Mouse (Mus musculus) embryonic facial prominence, embryonic 10.5 days (tissue): ENCODE data around the gene Fam72a. TPM values are rescaled to one million over a fixed set of nuclear protein-coding genes. Genes with fewer than 3 reads are reported as not detected.

Experiments
- DNase-seq: peaks from one replicate; pipeline ENCODE4 v3.0.0-alpha.2; 2017; ENCODE audit warnings: low spot score
- H3K27ac ChIP-seq: fragments of 300-500 bp; sonication (generic); replicated peaks from 2 replicates; pipeline ENCODE4 v1.5.1; 2016; ENCODE audit warnings: mild to moderate bottlenecking
- H3K27me3 ChIP-seq: fragments of 300-500 bp; sonication (generic); replicated peaks from 2 replicates; pipeline ENCODE4 v1.6.1; 2016; ENCODE audit warnings: low read depth, mild to moderate bottlenecking; ENCODE audit not compliant: poor library complexity, severe bottlenecking
- H3K36me3 ChIP-seq: fragments of 300-500 bp; sonication (generic); replicated peaks from 2 replicates; pipeline ENCODE4 v1.6.1; 2016; ENCODE audit warnings: mild to moderate bottlenecking, moderate library complexity
- H3K4me1 ChIP-seq: fragments of 300-500 bp; sonication (generic); 2 replicates; pipeline ENCODE4 v1.6.1; 2016
- H3K4me3 ChIP-seq: fragments of 300-500 bp; sonication (generic); 2 replicates; pipeline ENCODE4 v1.5.1; 2016; ENCODE audit warnings: mild to moderate bottlenecking, moderate library complexity
- H3K9me3 ChIP-seq: fragments of 300-500 bp; sonication (generic); 2 replicates; pipeline ENCODE4 v1.6.1; 2016; ENCODE audit warnings: mild to moderate bottlenecking
- WGBS: fragments of 180-500 bp; shearing (Covaris S2); methylation state at CpG from one replicate; pipeline ENCODE4 v1.1.7; 2016; 5-methylcytosine and 5-hydroxymethylcytosine counted together
- polyA plus RNA-seq: library from polyadenylated mRNA; unstranded; fragments of >200 nt; fragmentation: Nextera tagmentation; extraction: Ambion mirVana; gene quantifications from 2 replicates; pipeline ENCODE4 v1.2.1, GENCODE M21; 2016

Gene Fam72a
- polyA plus RNA-seq, 1 experiment from 2014 or later, result 4.1 TPM

GRCm38 (mm10) chr1:131539771-131540170 lies 12.1 kb downstream of the Fam72a start:
- no peak overlapping the region for H3K27ac ChIP-seq
- peaks cover 13% of the 10 kb centered on the region for H3K4me1 ChIP-seq
- WGBS, result 91% methylated on average over 4 of the region's 4 CpGs
- no peaks in the 10 kb centered on the region for H3K27me3 ChIP-seq
- H3K4me3 ChIP-seq, result no peak overlapping the region
- H3K9me3 ChIP-seq, result no peaks in the 10 kb centered on the region
- no peak for DNase-seq
- H3K36me3 ChIP-seq, result peaks cover 41% of the 10 kb centered on the region

- Histone ChIP-seq H3K27me3 (no peaks in the 10 kb centered on the region), H3K4me1 (peaks cover 13% of the 10 kb centered on the region), H3K27ac (no peak overlapping the region), H3K4me3 (no peak overlapping the region), H3K9me3 (no peaks in the 10 kb centered on the region), H3K36me3 (peaks cover 31% of the 10 kb centered on the region)
- no peak for DNase-seq
- WGBS, result 50% methylated on average over 5 of the region's 5 CpGs
Observed at GRCm38 (mm10) chr1:131540795-131541194, 13.1 kb downstream of the Fam72a start.

DNA sequence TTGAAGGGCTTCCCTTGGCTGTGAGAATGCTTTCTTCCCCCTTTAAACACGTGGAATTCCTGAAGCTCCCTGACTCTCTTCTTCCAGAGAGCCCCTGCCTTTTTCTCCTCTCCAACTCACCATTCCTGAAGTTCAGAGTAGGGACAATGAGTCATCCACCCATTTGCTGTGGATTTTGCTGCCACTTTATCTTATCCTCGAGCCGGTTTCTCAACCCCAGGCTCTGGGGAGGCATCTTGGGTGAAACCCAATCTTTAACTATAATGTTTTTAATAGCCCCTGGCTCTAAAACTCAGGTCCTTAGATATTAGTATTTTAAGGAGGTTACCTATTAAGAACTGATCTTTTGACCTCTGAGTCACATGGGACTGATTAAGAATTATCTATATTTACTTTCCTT lies 13.7 kb downstream of the Fam72a start:
- DNase-seq, result no peak
- 30% methylated on average over 3 of the region's 3 CpGs for WGBS
- Histone ChIP-seq H3K27ac (no peak overlapping the region), H3K4me3 (no peak overlapping the region), H3K36me3 (peaks cover 30% of the 10 kb centered on the region), H3K27me3 (no peaks in the 10 kb centered on the region), H3K9me3 (no peaks in the 10 kb centered on the region), H3K4me1 (peaks cover 13% of the 10 kb centered on the region)

GRCm38 (mm10) chr1:131541903-131542302 lies 14.2 kb downstream of the Fam72a start:
- H3K4me1 ChIP-seq, result peaks cover 13% of the 10 kb centered on the region
- 78% methylated on average over 5 of the region's 5 CpGs for WGBS
- H3K36me3 ChIP-seq, result peaks cover 25% of the 10 kb centered on the region
- DNase-seq, result no peak
- no peaks in the 10 kb centered on the region for H3K27me3 ChIP-seq
- H3K27ac ChIP-seq, result no peak overlapping the region
- H3K4me3 ChIP-seq, result no peak overlapping the region
- no peaks in the 10 kb centered on the region for H3K9me3 ChIP-seq

DNA sequence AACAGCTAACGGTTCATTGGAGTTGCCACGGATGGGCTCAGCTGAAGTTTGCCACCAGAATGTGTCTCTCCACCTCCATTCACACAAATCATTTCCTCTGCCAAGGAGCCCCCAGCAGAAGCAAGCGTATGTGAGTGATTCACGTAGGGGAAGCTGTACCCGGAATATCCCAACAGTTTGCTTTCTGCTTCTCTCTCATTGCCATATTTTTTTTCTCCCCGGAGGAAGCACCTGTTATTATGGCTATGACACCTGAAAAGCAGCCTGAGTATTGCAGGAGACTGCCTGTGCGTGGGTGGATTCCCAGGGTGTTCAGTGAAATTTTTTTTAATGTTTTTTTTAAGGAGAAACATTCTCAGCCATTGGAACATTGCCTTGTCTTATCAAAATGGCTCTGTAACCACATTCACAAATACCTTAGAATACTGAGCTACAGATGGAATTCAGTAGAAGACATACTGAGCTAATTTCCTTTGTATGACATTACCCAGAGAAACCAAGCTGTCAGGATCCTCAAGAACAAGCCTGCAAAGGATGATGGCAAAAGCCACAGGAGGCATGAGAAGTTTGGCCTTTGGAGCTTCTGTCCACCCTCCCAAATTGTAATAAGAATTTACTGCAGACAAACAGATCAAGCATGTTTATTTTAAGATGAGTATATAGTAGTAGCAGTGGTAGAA lies 16.3 kb downstream of the Fam72a start:
- H3K27ac ChIP-seq, result no peak overlapping the region
- H3K4me3 ChIP-seq, result no peak overlapping the region
- H3K36me3 ChIP-seq, result peaks cover 12% of the 10 kb centered on the region
- no peaks in the 10 kb centered on the region for H3K27me3 ChIP-seq
- H3K4me1 ChIP-seq, result peaks cover 20% of the 10 kb centered on the region
- H3K9me3 ChIP-seq, result no peaks in the 10 kb centered on the region
- no peak for DNase-seq
- WGBS, result 87% methylated on average over 7 of the region's 7 CpGs

DNA sequence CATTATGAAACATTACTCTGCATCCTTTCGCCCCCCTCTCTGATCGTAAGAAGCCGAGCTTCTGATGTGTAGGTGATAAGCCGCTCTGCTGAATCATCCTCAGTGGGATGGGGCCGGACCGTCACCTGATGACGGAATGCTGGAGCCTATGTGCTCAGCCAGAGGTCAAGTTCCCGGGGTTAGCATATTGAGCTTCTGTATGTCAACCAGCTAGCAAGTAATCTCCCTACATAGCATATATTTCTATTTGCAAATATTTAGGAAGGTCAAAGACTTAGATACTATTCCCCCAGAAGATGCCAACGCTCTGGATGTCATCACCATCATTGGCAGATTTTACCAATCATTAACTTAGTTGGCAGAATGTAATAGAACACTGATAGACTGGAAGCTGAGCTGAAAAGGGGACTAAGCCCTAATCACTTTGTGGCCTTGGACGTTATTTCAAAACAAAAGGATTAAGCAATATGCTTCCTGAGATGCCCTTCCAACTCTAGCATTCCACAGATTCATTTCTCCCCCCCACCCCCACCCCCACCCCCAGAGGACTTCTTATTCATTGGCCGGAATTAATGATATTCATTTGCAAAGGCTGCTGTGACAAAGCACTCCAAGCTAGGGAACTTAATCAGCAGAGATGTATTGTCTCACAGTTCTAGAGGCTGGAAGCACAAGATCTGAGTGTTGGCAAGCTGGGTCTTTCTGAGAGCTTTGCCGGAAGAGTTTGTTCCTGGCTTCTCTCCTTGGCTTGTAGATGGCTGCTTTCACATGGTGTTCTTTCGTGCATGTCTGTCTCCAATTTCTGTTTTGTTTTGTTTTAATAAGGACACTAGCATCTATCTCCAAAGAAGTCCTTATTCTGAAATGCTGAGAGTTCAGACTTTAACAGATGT lies 19.3 kb downstream of the Fam72a start:
- 79% methylated on average over 13 of the region's 13 CpGs for WGBS

GRCm38 (mm10) chr1:131548494-131549365 lies 21.0 kb downstream of the Fam72a start:
- peak; percentile 38 for DNase-seq
- no peaks in the 10 kb centered on the region for H3K9me3 ChIP-seq
- peaks cover 10% of the 10 kb centered on the region for H3K4me1 ChIP-seq
- H3K27me3 ChIP-seq, result no peaks in the 10 kb centered on the region
- H3K27ac ChIP-seq, result peak overlapping the region; percentile 2; the same call in 1 of the 2 replicates
- H3K4me3 ChIP-seq, result no peak overlapping the region
- H3K36me3 ChIP-seq, result no peaks in the 10 kb centered on the region
- WGBS, result 37% methylated on average over 8 of the region's 8 CpGs

More for the DNA sequence above, 19.3 kb downstream of the Fam72a start:
- peaks cover 10% of the 10 kb centered on the region for H3K4me1 ChIP-seq
- no peaks in the 10 kb centered on the region for H3K36me3 ChIP-seq
- no peak for DNase-seq
- no peaks in the 10 kb centered on the region for H3K27me3 ChIP-seq
- H3K4me3 ChIP-seq, result no peak overlapping the region
- no peaks in the 10 kb centered on the region for H3K9me3 ChIP-seq
- H3K27ac ChIP-seq, result no peak overlapping the region

DNA sequence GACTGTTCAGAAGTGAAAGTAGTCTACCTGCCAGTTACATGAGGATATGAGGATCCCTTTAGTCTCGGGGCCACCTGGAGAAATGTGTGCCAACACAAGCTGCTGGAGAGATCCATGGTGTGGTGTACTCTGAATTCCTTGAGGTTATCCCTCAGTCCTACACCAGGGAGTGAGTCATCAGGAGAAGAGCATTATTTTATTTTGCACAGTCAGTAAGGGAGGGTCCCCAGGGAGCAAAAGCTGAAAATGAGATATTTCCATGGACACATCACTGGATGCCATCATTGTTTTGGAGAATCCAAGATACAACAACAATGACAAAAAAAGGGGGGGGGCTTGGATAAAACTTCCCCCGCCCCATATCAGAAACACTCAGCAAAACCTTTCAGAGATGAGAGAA lies 24.3 kb downstream of the Fam72a start:
- 88% methylated on average over 2 of the region's 2 CpGs for WGBS
- DNase-seq, result no peak
- Histone ChIP-seq H3K27me3 (no peaks in the 10 kb centered on the region), H3K36me3 (no peaks in the 10 kb centered on the region), H3K27ac (no peak overlapping the region), H3K4me3 (no peak overlapping the region), H3K9me3 (no peaks in the 10 kb centered on the region), H3K4me1 (peaks cover 15% of the 10 kb centered on the region)

DNA sequence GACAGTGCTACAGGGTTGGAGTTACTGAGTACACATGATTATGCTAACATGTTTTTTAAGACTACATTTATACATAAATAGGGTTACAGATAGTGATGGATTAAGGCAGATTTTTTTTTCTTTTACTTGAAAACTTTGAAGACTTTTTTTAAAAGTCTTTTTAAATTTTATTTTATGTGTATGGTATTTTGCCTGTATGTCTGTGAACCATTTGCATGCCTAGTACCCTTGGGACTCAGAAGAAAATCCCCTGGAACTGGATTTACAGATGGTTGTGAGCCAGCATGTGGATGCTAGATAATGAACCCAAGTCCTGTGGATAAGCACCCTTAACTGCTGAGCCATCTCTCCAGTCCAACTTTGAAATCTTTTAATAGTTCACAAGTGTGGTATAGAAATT lies 25.7 kb downstream of the Fam72a start:
- H3K36me3 ChIP-seq, result no peaks in the 10 kb centered on the region
- no peak overlapping the region for H3K4me3 ChIP-seq
- no peaks in the 10 kb centered on the region for H3K27me3 ChIP-seq
- H3K9me3 ChIP-seq, result no peaks in the 10 kb centered on the region
- no peak for DNase-seq
- H3K4me1 ChIP-seq, result peaks cover 14% of the 10 kb centered on the region
- no peak overlapping the region for H3K27ac ChIP-seq

GRCm38 (mm10) chr1:131555042-131555812 lies 27.5 kb downstream of the Fam72a start:
- H3K9me3 ChIP-seq, result no peaks in the 10 kb centered on the region
- H3K27me3 ChIP-seq, result no peaks in the 10 kb centered on the region
- peak; percentile 85 for DNase-seq
- H3K36me3 ChIP-seq, result no peaks in the 10 kb centered on the region
- peak overlapping the region; percentile 66 for H3K27ac ChIP-seq
- peaks cover 6% of the 10 kb centered on the region for H3K4me1 ChIP-seq
- peak overlapping the region; percentile 35; the same call in 1 of the 2 replicates for H3K4me3 ChIP-seq
- WGBS, result 19% methylated on average over 13 of the region's 13 CpGs

GRCm38 (mm10) chr1:131560500-131560899 lies 32.8 kb downstream of the Fam72a start:
- Histone ChIP-seq H3K27ac (no peak overlapping the region), H3K9me3 (no peaks in the 10 kb centered on the region), H3K4me3 (no peak overlapping the region), H3K36me3 (no peaks in the 10 kb centered on the region), H3K4me1 (no peaks in the 10 kb centered on the region), H3K27me3 (no peaks in the 10 kb centered on the region)
- no peak for DNase-seq

- no peak overlapping the region for H3K27ac ChIP-seq
Observed at GRCm38 (mm10) chr1:131562081-131562480, 34.4 kb downstream of the Fam72a start.

More at GRCm38 (mm10) chr1:131562081-131562480, 34.4 kb downstream of the Fam72a start:
- no peaks in the 10 kb centered on the region for H3K9me3 ChIP-seq
- no peak for DNase-seq
- no peak overlapping the region for H3K4me3 ChIP-seq
- no peaks in the 10 kb centered on the region for H3K27me3 ChIP-seq
- no peaks in the 10 kb centered on the region for H3K4me1 ChIP-seq
- H3K36me3 ChIP-seq, result no peaks in the 10 kb centered on the region
- 86% methylated on average over 2 of the region's 2 CpGs for WGBS
